Mouse (Mus musculus) C2C12 (cell line): Measurements from ENCODE around the gene Nat8f5. TPM values are rescaled to one million over a fixed set of nuclear protein-coding genes. Genes with fewer than 3 reads are reported as not detected.
"Not testable (repeated sequence)": the region's sequence is repeated elsewhere in the genome, so short reads cannot be mapped to it uniquely, and the experiment has no call there.

Source experiments
- H3K27me3 ChIP-seq: one replicate; pipeline ENCODE4 v1.6.1; 2011; ENCODE audit not compliant: control insufficient read depth, insufficient read depth, insufficient read length
- H3K36me3 ChIP-seq: one replicate; pipeline ENCODE4 v1.6.1; 2011; ENCODE audit not compliant: control insufficient read depth, insufficient read depth
- H3K4me3 ChIP-seq: one replicate; pipeline ENCODE4 v1.5.1; 2011; ENCODE audit warnings: mild to moderate bottlenecking, control low read depth; ENCODE audit not compliant: poor library complexity, insufficient read depth, severe bottlenecking
- H3K79me2 ChIP-seq: one replicate; pipeline ENCODE4 v1.6.1; 2011; ENCODE audit not compliant: control insufficient read depth, insufficient read depth
- H3K79me3 ChIP-seq: one replicate; pipeline ENCODE4 v1.6.1; 2011; ENCODE audit warnings: low read depth, control low read depth
- H3ac ChIP-seq: one replicate; pipeline ENCODE3; 2011; ENCODE audit warnings: low read depth; ENCODE audit not compliant: control insufficient read depth, insufficient read length
- CEBPB ChIP-seq: IDR thresholded peaks from one replicate; pipeline ENCODE4 v1.6.1; 2011; ENCODE audit warnings: low read depth, mild to moderate bottlenecking, control low read depth, moderate library complexity
- CTCF ChIP-seq: IDR thresholded peaks from one replicate; pipeline ENCODE4 v1.5.1; 2011; ENCODE audit not compliant: control insufficient read depth, insufficient read depth, insufficient read length
- FOSL1 ChIP-seq: IDR thresholded peaks from one replicate; pipeline ENCODE4 v1.8.0; 2011; ENCODE audit warnings: mild to moderate bottlenecking, low read length; ENCODE audit not compliant: poor library complexity, insufficient read depth, severe bottlenecking
- MAX ChIP-seq: IDR thresholded peaks from one replicate; pipeline ENCODE4 v1.6.1; 2011; ENCODE audit warnings: mild to moderate bottlenecking, control low read depth
- MYOD1 ChIP-seq: IDR thresholded peaks from one replicate; pipeline ENCODE4 v1.6.1; 2011; ENCODE audit warnings: low read depth; ENCODE audit not compliant: control insufficient read depth, insufficient read length
- MYOG ChIP-seq: IDR thresholded peaks from one replicate; pipeline ENCODE4 v1.6.1; 2011; ENCODE audit not compliant: control insufficient read depth, insufficient read length; ENCODE audit errors: extremely low read depth
- USF1 ChIP-seq: IDR thresholded peaks from one replicate; pipeline ENCODE4 v1.6.1; 2011; ENCODE audit warnings: low read depth, mild to moderate bottlenecking, control low read depth, moderate library complexity
- long read RNA-seq, 2 experiments: library from polyadenylated mRNA; unstranded; transcript quantifications; one replicate each; pipeline ENCODE4 v2.0.0; 2019 to 2020
- polyA plus RNA-seq: library from polyadenylated mRNA; unstranded; fragments of >200 nt; fragmentation: generic; extraction: Trizol; gene quantifications from one replicate; pipeline ENCODE4 v1.2.1, GENCODE M21; 2012; ENCODE audit warnings: missing spikeins

The Nat8f5 gene
- polyA plus RNA-seq, result not detected
- long read RNA-seq, experiment 1, result 0 reads
- long read RNA-seq, experiment 2, result 0 reads

DNA sequence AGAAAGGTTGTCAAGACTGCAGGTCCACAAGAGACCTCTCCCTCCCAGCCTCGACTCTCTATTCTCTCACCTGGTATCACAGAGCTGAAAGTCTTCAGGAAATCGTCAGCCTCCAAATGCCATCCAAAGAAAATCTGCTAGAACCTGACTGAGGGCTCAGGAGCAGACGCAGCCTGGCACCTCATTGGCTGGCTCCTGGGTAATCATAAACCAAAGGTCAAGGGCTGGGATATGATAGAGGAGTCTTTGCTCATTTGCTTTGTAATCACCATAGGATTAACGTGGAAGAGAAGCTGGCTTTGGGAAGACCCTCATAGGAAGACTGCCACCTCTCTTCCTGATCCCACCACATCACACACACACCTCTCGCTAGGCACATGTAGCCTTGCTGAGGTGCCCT is at the start of gene Nat8f5, which contains the start of gene Nat8f6:
Gene Nat8f5 (minus strand): TSS at position 136 of the 400 bp plus-strand sequence.
Gene Nat8f6 (minus strand): TSS at position 118 of the 400 bp plus-strand sequence.
- TF ChIP-seq CTCF (no peak), USF1 (no peak), MYOD1 (no peak), FOSL1 (no peak), MYOG (no peak)
- Histone ChIP-seq H3K27me3 (no peaks in the 10 kb centered on the region), H3K4me3 (no peak within 1 kb of the TSS), H3ac (no peak within 1 kb of the TSS), H3K79me2 (no peaks in the 10 kb centered on the region), H3K36me3 (no peaks in the 10 kb centered on the region), H3K79me3 (no peaks in the 10 kb centered on the region)

DNA sequence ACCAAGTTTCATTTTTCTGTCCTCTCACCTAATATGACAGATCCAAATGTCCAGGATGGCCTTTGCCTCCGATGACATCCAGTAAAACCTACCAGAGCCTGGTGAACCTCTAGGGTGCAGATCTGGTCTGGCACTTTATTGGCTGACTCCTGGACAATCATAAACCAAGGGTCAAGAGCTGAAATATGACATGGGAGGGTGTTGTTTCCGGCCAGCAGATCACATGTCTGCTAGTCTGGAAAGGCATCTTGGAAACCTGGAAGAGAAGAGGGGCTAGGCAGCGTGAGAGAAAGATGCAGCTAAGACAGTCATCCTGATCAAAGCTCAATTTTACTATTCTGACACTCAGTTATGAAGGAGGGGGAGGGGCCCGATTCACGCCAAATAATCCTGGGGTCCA is 48.2 kb upstream of the Nat8f5 start, which contains the start of gene Nat8f2:
Gene Nat8f2 (minus strand): TSS at position 153 of the 400 bp plus-strand sequence.
- H3K36me3 ChIP-seq, H3K79me2 ChIP-seq, H3K79me3 ChIP-seq, H3ac ChIP-seq, H3K4me3 ChIP-seq, H3K27me3 ChIP-seq: not testable (repeated sequence)

DNA sequence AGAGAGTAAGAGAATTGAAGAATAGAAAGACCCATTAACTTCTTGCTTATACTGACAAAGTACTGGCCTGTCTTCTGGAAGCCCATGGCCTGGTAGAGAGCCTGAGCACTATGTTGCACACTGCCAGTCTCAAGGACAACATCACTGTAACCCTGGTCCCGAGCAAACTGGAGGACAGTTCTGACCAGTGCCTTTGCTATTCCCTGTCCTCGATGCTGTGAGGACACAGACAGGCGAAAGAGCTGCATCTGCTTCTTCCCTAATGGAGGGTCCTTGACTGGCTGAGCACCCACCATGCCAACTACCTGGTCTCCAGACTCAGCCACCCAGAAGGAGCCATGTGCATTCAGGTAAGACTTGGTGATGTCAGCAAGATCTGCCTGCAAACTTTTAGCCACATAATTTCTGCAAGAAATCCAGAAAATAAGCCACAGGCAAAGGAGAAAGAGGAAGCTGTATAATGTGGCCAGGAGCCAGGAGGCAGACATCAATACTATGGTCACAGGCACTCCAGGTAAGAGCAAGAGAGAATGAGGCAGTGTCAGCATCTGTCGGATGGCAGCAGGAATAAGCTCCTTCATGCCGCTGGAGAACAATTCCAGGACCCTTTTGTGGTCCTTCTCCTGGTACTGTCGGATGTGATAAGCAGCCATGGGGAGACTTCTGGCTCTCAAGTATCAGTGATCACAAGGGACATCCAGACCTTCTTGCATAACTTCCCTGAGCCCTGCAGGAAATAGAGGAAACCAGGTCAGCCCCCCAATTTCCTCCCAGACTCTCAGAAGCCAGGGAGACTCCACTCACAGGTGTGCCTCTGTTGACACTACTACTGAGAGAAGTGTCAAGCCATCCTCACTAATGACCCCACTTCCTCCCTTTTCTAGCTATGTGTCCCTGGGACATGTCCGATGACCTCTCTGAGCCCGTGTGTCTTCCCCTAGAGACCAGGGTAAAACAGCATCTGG is 47.2 kb upstream of the Nat8f5 start:
- Histone ChIP-seq H3K4me3 (no peak overlapping the region), H3ac (no peak overlapping the region), H3K36me3 (no peaks in the 10 kb centered on the region), H3K79me2 (no peaks in the 10 kb centered on the region), H3K27me3 (peaks cover 4% of the 10 kb centered on the region), H3K79me3 (no peaks in the 10 kb centered on the region)
- TF ChIP-seq CEBPB (no peak), MAX (no peak), MYOD1 (no peak), MYOG (no peak), FOSL1 (no peak), CTCF (no peak), USF1 (no peak)

DNA sequence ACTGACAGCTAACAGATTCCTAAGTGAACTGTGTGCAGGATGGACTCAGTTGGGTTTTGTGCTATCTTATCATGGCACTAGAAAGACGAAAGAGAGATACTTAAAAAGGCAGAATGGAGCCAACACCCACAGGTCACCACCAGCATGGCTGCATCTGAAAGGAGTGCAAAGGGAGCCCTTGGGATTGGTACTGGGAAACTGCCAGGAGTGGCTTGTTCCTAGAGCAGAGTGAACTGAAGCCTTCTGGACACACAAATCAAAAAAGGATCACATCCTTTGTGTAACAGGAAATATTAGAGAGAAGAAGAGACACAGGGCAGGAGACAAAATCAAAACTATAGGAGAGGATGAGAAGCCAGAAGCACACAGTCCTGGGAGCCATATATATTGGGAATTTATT is 46.2 kb upstream of the Nat8f5 start:
- H3K79me3 ChIP-seq, H3K79me2 ChIP-seq, H3K36me3 ChIP-seq, H3K27me3 ChIP-seq, H3K4me3 ChIP-seq, H3ac ChIP-seq: not testable (repeated sequence)

DNA sequence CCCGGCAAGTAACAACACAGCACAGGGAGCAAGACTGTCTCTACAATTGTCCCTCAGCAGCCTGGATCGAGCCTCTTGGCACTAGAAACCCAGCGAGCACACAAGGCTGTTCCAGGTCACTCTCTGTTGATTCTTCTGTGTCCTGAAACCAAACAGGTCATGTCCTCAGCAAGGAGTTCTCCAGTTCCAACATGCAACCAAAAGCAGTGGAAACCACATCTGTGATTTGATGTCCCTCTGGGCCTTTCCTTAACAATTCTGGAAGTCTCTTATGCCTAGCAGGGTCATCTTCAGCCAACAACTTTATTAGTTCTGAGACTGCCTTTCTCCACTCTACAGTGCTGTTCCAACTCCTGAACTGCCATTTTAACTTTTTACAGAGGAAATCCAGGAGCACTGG is 45.4 kb upstream of the Nat8f5 start:
- not testable (repeated sequence) for H3K36me3 ChIP-seq, H3K27me3 ChIP-seq, H3K79me3 ChIP-seq, H3K79me2 ChIP-seq, H3ac ChIP-seq, H3K4me3 ChIP-seq

DNA sequence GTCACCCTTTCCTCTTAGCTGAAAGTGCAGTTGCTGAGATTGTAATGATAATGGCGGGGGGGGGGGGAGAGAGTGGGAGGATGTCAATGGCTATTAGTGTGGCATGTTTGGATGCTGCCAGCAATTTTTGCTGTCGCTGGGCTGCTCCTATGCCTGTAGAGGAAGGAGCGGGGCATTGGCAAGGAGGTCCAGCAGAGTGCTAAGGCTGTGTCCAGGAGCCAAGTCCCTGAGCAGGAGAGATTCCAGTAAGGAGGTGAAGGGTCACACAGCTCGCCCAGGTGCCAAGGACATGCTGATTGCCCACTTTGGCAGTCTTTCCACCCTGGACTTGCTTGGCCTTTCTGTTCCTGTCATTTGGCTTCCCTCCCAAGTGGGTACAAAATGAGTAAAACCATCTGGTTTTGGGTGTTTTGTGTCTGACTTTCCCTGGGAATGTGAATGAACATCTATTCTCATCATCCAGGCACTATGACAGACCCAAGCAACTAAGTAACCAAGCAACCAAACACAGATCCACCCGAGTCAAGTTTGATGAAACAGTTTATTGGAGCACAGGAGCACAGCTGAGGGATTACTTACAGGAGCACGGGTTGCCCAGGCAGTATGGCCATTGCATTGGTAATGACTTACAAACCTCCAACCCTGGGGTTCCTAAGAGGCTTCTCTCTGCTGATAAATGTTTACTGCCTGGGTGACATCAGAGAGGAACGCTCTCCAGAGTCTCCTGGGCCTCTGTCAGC is 44.3 kb upstream of the Nat8f5 start:
- H3K4me3 ChIP-seq, H3ac ChIP-seq, H3K36me3 ChIP-seq, H3K79me3 ChIP-seq, H3K79me2 ChIP-seq: not testable (repeated sequence)
- H3K27me3 ChIP-seq, result peaks cover 11% of the 10 kb centered on the region
